Mouse (Mus musculus) lung, adult 18-20 months (tissue): Measurements from ENCODE around the gene Abcf1.
A peak's percentile ranks its signal among the peaks of the same experiment; 100 is the strongest.
"Not testable (repeated sequence)": the region's sequence is repeated elsewhere in the genome, so short reads cannot be mapped to it uniquely, and the experiment has no call there.

Source experiments
- DNase-seq, 2 experiments: peaks; one replicate each; pipeline ENCODE4 v3.0.0; 2022; ENCODE audit warnings: mixed read lengths in 2 of 2

Gene Abcf1

GRCm38 (mm10) chr17:35969418-35970389 is at the start of gene Abcf1:
Gene Abcf1 (minus strand): TSS chr17:35969761.
- DNase-seq, result peak; percentile 98

- DNase-seq, result peak; percentile 51 to 69
Observed at GRCm38 (mm10) chr17:36018979-36019378, 49.4 kb upstream of the Abcf1 start.

GRCm38 (mm10) chr17:36017046-36017445 is 47.5 kb upstream of the Abcf1 start:
- no peak for DNase-seq

GRCm38 (mm10) chr17:36014977-36015376 is 45.4 kb upstream of the Abcf1 start:
- DNase-seq, result no peak

GRCm38 (mm10) chr17:36004409-36004808 is 34.8 kb upstream of the Abcf1 start:
- DNase-seq, result not testable (repeated sequence)

- DNase-seq, result no peak
Observed at GRCm38 (mm10) chr17:36003331-36003730, 33.8 kb upstream of the Abcf1 start.

- no peak for DNase-seq
Observed at GRCm38 (mm10) chr17:36001966-36002365, 32.4 kb upstream of the Abcf1 start.

- no peak for DNase-seq
Observed at GRCm38 (mm10) chr17:36001121-36001897, 31.7 kb upstream of the Abcf1 start.

- no peak for DNase-seq
Observed at GRCm38 (mm10) chr17:36000349-36000748, 30.8 kb upstream of the Abcf1 start.

GRCm38 (mm10) chr17:35999356-35999755 is 29.8 kb upstream of the Abcf1 start:
- DNase-seq, result no peak

- DNase-seq, result no peak
Observed at GRCm38 (mm10) chr17:35998545-35999305, 29.2 kb upstream of the Abcf1 start.

GRCm38 (mm10) chr17:35997713-35998510 is 28.4 kb upstream of the Abcf1 start:
- peak; percentile 60 to 63 for DNase-seq

- peak; percentile 95 to 98 for DNase-seq
Observed at GRCm38 (mm10) chr17:35996949-35997348, 27.4 kb upstream of the Abcf1 start.

- DNase-seq, result no peak
Observed at GRCm38 (mm10) chr17:35994879-35995240, 25.3 kb upstream of the Abcf1 start.

GRCm38 (mm10) chr17:35994175-35994878 is 24.8 kb upstream of the Abcf1 start:
- peak; percentile 86 to 89 for DNase-seq

GRCm38 (mm10) chr17:35993675-35994074 is 24.1 kb upstream of the Abcf1 start:
- DNase-seq, result peak; percentile 75 to 81

GRCm38 (mm10) chr17:35991781-35992180 is 22.2 kb upstream of the Abcf1 start:
- DNase-seq, result no peak

- no peak for DNase-seq
Observed at GRCm38 (mm10) chr17:35981776-35982175, 12.2 kb upstream of the Abcf1 start.

- DNase-seq, result peak; percentile 53 to 58
Observed at GRCm38 (mm10) chr17:35980363-35980754, 10.8 kb upstream of the Abcf1 start.

- DNase-seq, result peak; percentile 88 to 90
Observed at GRCm38 (mm10) chr17:35979401-35980362, 10.1 kb upstream of the Abcf1 start, which contains the start of the genes Gnl1 and Prr3. Gene Gnl1 (plus strand): TSS chr17:35979851. Gene Prr3 (minus strand): TSS chr17:35980236.
